Mouse (Mus musculus) ES-Bruce4 (cell line): ENCODE results near the gene Rapgef4. TPM values are rescaled to one million over a fixed set of nuclear protein-coding genes. Genes with fewer than 3 reads are reported as not detected.

ENCODE experiments used
- H3K27ac ChIP-seq: 2 replicates; pipeline ENCODE4 v1.5.1; 2012; ENCODE audit warnings: low read length, inconsistent platforms; ENCODE audit not compliant: insufficient read depth
- H3K27me3 ChIP-seq: 2 replicates; pipeline ENCODE4 v1.6.1; 2012; ENCODE audit warnings: mild to moderate bottlenecking, low read length, inconsistent platforms; ENCODE audit not compliant: control insufficient read depth, poor library complexity, insufficient read depth, severe bottlenecking
- H3K36me3 ChIP-seq: 2 replicates; pipeline ENCODE4 v1.6.1; 2012; ENCODE audit warnings: inconsistent platforms, mild to moderate bottlenecking, low read length, moderate library complexity; ENCODE audit not compliant: control insufficient read depth, poor library complexity, insufficient read depth, severe bottlenecking
- H3K4me1 ChIP-seq: one replicate; pipeline ENCODE4 v1.8.1; 2011; ENCODE audit warnings: low read length; ENCODE audit not compliant: control insufficient read depth, insufficient read depth
- H3K4me3 ChIP-seq: 2 replicates; pipeline ENCODE4 v1.5.1; 2011; ENCODE audit warnings: low read depth, mild to moderate bottlenecking, low read length
- H3K9ac ChIP-seq: 2 replicates; pipeline ENCODE4 v1.6.1; 2012; ENCODE audit warnings: low read depth, mild to moderate bottlenecking, inconsistent platforms; ENCODE audit not compliant: poor library complexity, severe bottlenecking
- H3K9me3 ChIP-seq: replicated peaks from 2 replicates; pipeline ENCODE4 v1.6.1; 2012; ENCODE audit warnings: mild to moderate bottlenecking, low read length, inconsistent platforms; ENCODE audit not compliant: control insufficient read depth, poor library complexity, insufficient read depth, severe bottlenecking
- CTCF ChIP-seq: IDR thresholded peaks from one replicate; pipeline ENCODE4 v1.8.1; 2011; ENCODE audit warnings: low read depth, low read length
- EP300 ChIP-seq: IDR thresholded peaks from 2 replicates; pipeline ENCODE4 v1.6.1; 2011; ENCODE audit warnings: low read depth, low read length; ENCODE audit not compliant: insufficient read depth
- POLR2A ChIP-seq: IDR thresholded peaks from one replicate; pipeline ENCODE4 v1.8.1; 2011; ENCODE audit warnings: low read length; ENCODE audit not compliant: insufficient read depth
- polyA plus RNA-seq: library from polyadenylated mRNA; stranded (reverse); fragments of >200 nt; gene quantifications from 2 replicates; pipeline ENCODE4 v1.2.4, GENCODE M21; 2011; ENCODE audit warnings: low read depth; ENCODE audit not compliant: missing spikeins, insufficient read depth, insufficient read length

Rapgef4 gene
- polyA plus RNA-seq, 1 experiment = not detected

DNA sequence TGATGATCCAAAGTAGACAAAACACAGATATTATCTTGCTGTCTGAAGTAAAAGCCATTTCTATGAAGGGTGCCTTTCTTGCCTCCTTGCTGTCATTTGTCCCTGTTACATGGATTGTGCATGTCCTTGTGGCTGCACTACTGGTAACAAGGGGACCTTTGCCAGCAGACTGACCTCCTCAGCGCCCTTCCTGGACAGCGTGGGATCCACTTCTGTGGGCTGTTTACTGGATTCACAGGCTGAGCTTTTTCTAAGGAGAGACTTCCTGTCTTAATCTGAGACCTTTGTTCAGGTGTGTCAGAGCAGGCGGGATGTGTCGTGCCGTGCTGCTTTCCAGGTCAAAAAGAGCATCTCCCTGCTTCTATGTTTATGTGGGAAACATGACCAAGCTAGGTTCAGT lies 132.7 kb downstream of the Rapgef4 start:
- H3K4me3 ChIP-seq = no peak overlapping the region
- no peak overlapping the region for H3K27ac ChIP-seq
- H3K9ac ChIP-seq = no peak overlapping the region
- H3K36me3 ChIP-seq = no peaks in the 10 kb centered on the region
- no peaks in the 10 kb centered on the region for H3K4me1 ChIP-seq
- no peaks in the 10 kb centered on the region for H3K9me3 ChIP-seq
- no peaks in the 10 kb centered on the region for H3K27me3 ChIP-seq
- no peak for TF ChIP-seq EP300
- no peak for TF ChIP-seq CTCF
- no peak for TF ChIP-seq POLR2A

DNA sequence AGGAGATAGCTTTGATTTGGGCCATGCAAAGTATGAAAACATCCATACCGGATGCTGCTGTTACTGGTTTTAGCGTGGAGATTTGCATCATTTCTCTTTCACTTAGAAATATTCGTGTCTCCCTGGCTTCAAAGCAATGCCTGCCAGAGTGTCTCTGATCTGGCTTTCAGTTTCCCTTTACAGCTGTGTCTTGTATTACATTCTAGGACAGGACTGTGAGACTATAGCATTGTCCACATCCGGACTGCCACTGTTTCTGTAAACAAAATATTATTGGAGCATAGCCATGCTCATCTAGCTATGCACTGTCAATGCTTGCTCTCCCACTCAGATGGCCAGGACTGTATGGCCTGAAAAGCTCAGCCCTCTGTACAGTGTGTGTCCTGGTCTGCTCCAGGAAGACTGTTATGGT lies 133.1 kb downstream of the Rapgef4 start:
- TF ChIP-seq CTCF (no peak), EP300 (no peak), POLR2A (no peak)
- no peak overlapping the region for H3K4me3 ChIP-seq
- H3K36me3 ChIP-seq = no peaks in the 10 kb centered on the region
- H3K4me1 ChIP-seq = no peaks in the 10 kb centered on the region
- no peaks in the 10 kb centered on the region for H3K9me3 ChIP-seq
- no peak overlapping the region for H3K27ac ChIP-seq
- H3K9ac ChIP-seq = no peak overlapping the region
- no peaks in the 10 kb centered on the region for H3K27me3 ChIP-seq

DNA sequence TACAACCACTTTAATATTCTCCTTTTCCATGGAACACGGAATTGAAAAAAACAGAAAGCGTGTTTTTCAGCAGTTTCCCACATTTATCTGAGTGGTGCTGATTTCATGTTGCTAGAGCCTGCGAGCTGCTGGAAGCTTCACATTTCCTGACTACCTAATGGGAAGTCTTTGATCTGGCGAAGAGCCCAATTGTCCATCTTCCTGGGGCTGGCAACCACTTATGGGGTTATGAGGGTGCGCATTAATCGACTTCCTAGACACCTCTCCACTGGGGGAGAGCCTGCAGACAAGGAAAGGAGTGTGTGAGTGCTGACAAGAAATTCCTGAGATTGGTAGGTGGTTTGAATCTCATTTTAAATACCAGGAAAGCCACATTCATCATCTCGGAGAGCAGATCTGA lies 135.1 kb downstream of the Rapgef4 start:
- H3K27me3 ChIP-seq = no peaks in the 10 kb centered on the region
- no peaks in the 10 kb centered on the region for H3K36me3 ChIP-seq
- no peaks in the 10 kb centered on the region for H3K4me1 ChIP-seq
- H3K9ac ChIP-seq = no peak overlapping the region
- no peaks in the 10 kb centered on the region for H3K9me3 ChIP-seq
- H3K4me3 ChIP-seq = no peak overlapping the region
- TF ChIP-seq CTCF (no peak), POLR2A (no peak), EP300 (no peak)
- H3K27ac ChIP-seq = no peak overlapping the region

DNA sequence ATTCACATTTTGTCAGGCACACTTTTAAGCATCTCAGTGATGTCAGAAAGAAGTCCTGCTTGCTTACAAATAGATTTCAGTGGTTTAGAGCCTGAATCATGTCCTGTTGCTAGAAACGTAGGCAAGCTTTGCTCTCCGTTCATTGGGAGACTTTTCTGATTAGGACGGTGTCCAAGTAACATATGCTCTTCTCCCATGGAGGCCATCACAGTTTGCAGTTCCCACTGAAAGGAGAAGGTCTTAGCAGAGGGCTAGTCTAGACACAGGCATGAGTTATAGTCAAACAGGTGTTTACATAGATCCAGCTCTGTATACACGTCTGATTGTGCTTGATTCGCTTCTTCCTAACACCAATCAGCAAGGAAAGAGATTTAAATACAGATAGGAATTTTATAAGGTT lies 135.7 kb downstream of the Rapgef4 start:
- H3K4me1 ChIP-seq = no peaks in the 10 kb centered on the region
- H3K36me3 ChIP-seq = no peaks in the 10 kb centered on the region
- no peak for TF ChIP-seq EP300
- TF ChIP-seq CTCF = no peak
- TF ChIP-seq POLR2A = no peak
- no peak overlapping the region for H3K4me3 ChIP-seq
- H3K27me3 ChIP-seq = no peaks in the 10 kb centered on the region
- no peak overlapping the region for H3K27ac ChIP-seq
- H3K9me3 ChIP-seq = no peaks in the 10 kb centered on the region
- no peak overlapping the region for H3K9ac ChIP-seq

DNA sequence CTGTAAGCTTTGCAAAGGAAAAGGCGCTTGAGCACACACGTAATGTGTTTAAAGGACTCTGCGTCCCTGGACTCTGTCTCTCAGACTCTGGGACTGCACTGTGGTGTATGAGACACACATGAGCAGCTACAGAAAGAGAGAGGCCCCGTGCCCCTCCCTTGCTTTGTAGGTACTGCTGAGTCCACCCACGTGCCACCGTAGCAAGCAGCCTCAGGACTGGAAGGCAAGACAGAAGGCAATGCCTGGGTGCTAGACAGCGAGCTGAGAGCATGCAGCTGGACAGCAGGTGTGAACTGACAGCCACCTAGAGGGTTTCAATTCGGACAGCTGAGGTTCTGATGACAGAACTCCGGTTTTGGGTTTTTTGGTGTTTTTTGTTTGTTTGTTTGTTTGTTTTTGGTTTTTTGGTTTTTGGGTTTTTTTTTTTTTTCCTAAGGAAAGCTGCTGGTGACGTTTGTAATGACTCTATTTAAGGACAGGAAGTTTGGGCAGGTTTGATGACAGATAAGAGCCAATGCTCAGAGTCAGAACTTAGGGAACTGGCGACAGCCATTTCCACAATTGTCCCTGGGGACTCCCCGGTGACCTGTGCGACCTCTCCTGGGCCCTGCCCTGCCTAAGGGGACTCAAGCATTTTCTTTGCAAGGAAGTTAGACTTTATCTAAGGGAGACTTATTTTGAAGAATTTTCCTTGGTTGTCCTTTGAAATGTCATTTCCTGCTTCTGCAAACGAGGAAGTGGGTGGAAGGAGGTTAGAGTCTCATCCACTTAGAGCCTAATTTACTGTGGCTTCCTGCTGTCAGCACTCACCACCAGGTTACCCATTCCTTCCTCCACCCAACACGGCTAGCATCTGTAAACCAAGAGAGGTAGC lies 136.3 kb downstream of the Rapgef4 start:
- no peaks in the 10 kb centered on the region for H3K36me3 ChIP-seq
- H3K9ac ChIP-seq = no peak overlapping the region
- H3K27me3 ChIP-seq = no peaks in the 10 kb centered on the region
- no peak overlapping the region for H3K27ac ChIP-seq
- TF ChIP-seq CTCF = no peak
- TF ChIP-seq POLR2A = no peak
- TF ChIP-seq EP300 = no peak
- H3K9me3 ChIP-seq = no peaks in the 10 kb centered on the region
- no peak overlapping the region for H3K4me3 ChIP-seq
- no peaks in the 10 kb centered on the region for H3K4me1 ChIP-seq

DNA sequence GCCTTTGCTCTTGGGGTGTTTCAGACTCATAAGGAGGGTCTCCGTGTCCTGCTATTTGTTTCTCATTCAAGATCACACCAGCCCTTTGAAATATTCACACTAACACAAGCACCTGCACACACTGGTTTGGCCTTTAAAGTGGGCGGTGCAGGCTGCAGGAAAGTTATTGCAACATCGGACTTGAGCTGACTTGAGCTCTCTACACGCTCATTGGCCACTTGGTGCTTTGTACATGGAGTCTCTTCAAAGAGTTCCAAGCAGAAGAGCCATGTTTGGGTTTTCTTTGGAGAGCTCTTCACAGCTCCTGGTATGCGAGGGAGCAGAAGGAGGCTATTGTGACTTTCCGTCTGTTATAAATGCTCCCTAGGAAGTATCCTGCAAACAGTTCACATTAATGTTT lies 139.2 kb downstream of the Rapgef4 start:
- no peaks in the 10 kb centered on the region for H3K4me1 ChIP-seq
- no peak overlapping the region for H3K9ac ChIP-seq
- H3K9me3 ChIP-seq = no peaks in the 10 kb centered on the region
- H3K4me3 ChIP-seq = no peak overlapping the region
- no peak overlapping the region for H3K27ac ChIP-seq
- no peaks in the 10 kb centered on the region for H3K27me3 ChIP-seq
- TF ChIP-seq CTCF = no peak
- TF ChIP-seq POLR2A = no peak
- no peak for TF ChIP-seq EP300
- H3K36me3 ChIP-seq = no peaks in the 10 kb centered on the region
